Mouse (Mus musculus): ENCODE measurements at regions not wholly inside any gene's neighbourhood (a gene's known extent, or its start where the extent isn't known, plus 50 kb on each side); places are given as distances from the start of the nearest gene placed in this dataset.
A peak's percentile ranks its signal among the peaks of the same experiment; 100 is the strongest.

- peak; percentile 19 to 57 for DNase-seq
Measured at GRCm38 (mm10) chr16:93246825-93247224, 357.0 kb downstream of the Setd4 start.

GRCm38 (mm10) chr16:93245738-93246137 is 358.1 kb downstream of the Setd4 start:
- no peak for DNase-seq

- DNase-seq: no peak
Measured at GRCm38 (mm10) chr16:93238898-93239297, 365.0 kb downstream of the Setd4 start.

DNA sequence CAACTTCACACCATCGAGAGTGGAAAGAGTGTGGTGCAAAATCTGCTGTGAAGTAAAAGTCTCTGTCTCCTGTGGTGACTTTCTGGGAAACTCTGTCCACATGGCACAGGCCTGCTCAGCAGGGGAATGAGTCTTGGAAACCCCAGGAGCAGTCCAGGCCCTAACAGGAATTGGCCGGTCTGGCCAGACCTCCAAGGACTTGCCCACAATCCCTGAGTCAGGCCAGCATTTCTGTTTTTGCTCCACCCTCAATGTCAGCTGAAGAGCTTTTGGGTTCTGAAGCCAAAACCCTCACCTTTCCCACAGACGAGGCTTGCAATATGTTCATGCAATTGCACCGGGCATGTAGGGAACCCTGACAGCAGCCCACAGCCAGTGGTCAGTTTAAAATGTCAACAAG is 365.5 kb downstream of the Setd4 start:
- DNase-seq: no peak

- no peak for DNase-seq
Measured at GRCm38 (mm10) chr16:93225644-93226043, 378.2 kb downstream of the Setd4 start.

- no peak for DNase-seq
Measured at GRCm38 (mm10) chr16:93225196-93225595, 378.7 kb downstream of the Setd4 start.

- no peak for DNase-seq
Measured at GRCm38 (mm10) chr16:93219731-93220130, 384.1 kb downstream of the Setd4 start.

DNA sequence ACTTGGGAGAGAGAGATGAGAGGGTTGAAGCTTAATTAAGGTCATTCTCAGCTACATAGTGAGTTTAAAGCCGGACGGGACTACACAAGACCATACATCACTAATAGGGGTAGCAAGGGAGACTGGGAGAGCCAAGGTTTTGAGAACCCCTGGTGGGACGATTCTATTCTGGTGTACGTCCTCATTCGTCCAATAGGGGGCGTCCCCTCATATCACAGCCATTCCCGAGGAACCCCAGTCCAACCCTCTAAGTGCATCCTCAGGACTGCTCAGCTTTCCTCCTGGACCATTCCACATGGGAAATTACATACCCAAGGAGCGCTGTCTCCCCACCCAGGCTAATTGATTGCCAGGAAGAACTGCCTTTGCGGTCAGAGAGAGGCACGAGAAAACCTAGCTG is 385.5 kb downstream of the Setd4 start:
- no peak for DNase-seq

GRCm38 (mm10) chr16:93217600-93218226 is 386.1 kb downstream of the Setd4 start:
- no peak for DNase-seq

GRCm38 (mm10) chr16:93215630-93216029 is 388.2 kb downstream of the Setd4 start:
- no peak for DNase-seq

DNA sequence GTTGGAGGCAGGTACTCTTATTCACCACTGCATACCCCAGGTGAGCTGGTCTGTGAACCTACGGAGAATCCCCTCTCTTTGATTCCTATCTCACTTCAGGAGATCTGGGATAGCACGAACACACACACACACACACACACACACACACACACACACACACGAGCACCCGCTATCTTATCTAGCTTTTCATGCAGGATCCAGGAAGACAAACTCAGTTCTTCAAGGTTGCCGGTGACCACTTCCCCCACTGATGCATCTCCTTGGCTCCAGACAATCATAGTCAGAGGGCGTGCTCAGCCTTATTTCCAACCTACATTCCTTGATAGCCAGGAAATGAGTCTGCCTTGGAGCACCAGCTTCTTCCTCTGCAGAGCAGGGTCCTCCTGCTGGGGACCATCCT is 387.7 kb upstream of the Runx1 start:
- DNase-seq: no peak

DNA sequence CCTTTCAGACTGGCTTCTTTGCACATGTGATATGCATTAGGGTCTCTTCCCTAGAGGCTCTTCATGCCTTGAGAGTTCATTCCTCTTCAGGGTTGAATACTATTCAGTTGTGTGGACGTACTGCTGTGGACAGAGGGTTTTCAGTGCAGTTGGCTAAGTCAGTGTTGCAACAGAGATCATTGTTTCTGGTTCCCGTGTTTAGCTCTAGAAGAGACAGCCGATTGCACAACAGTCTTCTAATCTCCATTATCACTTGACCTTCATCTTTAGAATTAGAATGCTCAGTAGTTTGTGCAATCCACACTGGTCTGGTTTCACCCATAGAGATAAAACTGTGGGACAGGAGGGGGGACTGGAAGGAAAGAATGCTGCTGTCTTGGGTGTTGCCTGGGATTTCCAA is 381.7 kb upstream of the Runx1 start:
- no peak for DNase-seq

- no peak for DNase-seq
Measured at GRCm38 (mm10) chr16:93207217-93207616, 381.3 kb upstream of the Runx1 start.

DNA sequence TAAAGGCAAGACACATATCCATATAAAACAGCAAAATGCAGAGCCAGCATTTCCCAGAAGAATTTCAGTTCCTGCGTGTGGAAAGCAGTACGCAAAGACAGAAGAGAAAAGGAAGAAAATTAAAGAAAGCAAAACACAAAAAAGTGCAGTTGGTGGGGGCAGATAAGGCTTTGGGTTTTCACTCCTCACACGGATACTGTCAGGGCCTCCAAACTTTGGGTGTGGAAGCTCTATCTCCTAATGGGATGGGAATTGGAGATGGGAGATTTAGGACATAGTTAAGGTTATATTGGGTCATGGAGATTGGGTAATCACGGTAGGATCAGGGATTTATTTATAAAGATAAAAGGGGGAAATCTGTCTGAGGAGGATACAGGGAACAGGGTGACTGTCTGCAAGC is 380.4 kb upstream of the Runx1 start:
- no peak for DNase-seq

GRCm38 (mm10) chr16:93204601-93205000 is 378.7 kb upstream of the Runx1 start:
- DNase-seq: no peak

DNA sequence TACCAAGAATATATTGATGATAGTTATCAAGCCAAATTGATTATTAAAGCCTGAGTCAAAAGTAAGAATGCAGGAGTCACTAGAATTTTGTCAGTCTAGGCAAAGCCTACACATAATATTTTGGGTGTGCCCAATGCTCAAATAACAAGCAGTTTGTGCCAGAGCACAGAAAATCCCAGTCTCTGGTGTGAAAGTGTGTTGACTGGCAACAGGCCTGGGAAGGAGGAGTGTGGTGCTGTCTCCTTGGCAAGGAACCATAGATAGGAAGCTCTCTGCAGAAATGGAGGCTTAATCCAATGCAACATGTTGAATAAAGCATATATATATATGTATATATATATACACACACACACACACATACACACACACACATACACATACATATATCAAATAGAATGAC is 376.6 kb upstream of the Runx1 start:
- DNase-seq: no peak

DNA sequence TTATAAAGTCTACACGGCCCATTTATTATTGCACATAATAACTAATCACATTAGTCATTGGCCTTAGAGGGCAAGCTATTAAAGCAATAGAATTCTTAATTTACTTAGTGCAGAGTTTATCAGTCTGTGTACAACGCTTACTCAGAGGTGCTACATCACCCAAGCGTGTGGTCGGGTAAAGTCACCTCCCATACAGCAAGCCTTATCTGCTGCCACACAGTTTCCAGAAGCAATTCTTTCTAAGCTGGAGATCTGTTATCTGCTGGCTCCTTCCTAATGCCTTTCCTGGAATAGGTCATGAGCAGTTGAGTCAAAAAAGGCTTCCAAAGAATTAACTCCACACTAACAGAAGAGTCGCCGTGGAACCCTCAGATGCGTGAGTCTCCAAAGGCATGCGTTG is 371.4 kb upstream of the Runx1 start:
- DNase-seq: no peak

- no peak for DNase-seq
Measured at GRCm38 (mm10) chr16:93193921-93194481, 368.1 kb upstream of the Runx1 start.

DNA sequence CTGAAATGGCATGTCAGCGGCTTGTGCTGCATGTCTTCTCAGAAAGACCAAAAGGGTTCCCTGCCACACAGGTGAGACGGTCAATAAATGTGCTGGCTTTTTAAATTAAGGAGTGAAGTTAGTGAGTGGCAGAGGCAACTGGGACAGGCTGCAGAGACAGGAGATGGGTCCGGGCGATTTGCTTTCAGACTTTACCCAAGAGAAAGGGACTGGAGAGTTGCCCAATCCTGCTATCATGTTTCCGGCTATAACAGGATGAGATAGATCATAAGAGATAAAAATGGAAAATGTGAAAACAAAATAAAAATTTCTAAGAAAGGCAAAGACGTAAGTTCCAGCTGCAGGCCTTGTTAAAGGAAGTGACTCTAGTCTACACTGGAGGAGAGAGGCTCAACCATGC is 367.3 kb upstream of the Runx1 start:
- DNase-seq: no peak

DNA sequence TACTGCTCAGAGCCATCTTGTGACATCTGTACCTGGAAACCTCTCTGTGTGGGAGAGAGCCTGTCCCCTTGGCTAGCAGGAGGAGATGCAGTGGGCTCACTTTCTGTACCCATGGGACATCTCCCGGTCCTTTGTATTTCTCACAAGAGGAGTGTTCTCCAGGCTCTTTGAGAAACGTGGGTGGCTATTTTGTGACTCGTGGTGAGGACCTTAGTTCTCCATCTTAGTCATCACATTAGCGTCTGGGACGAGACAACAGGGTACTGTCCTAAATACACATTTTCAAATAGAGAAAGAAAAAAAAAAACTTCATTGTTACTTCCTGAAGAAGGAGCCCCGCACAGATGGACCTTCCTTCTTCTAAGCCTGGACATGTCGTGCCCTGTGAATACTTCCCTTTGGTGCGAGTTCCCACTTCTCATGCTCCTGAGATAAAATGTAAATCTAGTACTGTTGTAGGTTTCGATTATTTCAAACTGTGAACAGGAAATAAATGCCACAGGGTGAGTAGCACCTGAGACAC is 366.8 kb upstream of the Runx1 start:
- DNase-seq: no peak

DNA sequence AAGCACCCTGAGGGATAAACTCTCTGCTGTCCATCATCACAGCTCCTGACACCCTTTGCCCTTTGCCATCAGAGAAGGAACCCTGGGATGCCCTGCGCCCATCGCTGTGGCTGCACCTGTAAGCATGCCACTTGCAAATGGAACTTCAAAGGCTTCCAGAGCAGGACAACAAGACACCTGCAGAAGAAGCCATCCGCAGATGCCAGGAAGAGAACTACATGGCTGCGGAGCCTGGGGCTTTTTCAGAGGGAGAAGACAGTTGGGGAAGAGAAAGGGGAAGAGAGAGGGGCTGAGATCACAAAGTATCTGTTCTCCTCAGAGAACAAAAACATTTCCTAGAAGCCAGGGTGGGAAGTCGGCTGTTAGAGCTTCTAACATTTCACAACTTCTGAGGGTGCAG is 365.2 kb upstream of the Runx1 start:
- DNase-seq: no peak

- DNase-seq: no peak
Measured at GRCm38 (mm10) chr16:93190301-93190700, 364.4 kb upstream of the Runx1 start.

- DNase-seq: no peak
Measured at GRCm38 (mm10) chr16:93189875-93190274, 363.9 kb upstream of the Runx1 start.

DNA sequence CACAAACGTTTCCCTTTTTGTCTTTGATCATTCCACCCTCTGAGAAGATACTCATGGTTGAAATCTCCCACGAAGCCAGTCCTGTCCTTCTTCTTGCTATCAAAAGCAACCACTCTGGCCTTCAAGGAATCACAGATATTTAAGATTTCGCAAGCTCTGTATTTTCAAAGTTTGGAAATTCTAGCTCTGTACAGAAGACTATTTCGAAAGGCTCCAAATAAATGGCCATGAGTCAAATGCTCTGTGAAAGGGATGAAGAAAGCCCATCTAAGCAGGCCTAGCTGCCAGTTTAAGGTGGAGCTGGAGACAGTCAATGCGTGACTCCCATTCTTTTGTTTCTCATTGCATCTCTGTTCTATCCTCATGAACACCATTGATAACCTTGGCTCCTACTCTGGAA is 363.5 kb upstream of the Runx1 start:
- DNase-seq: no peak

- DNase-seq: no peak
Measured at GRCm38 (mm10) chr16:93186554-93186953, 360.6 kb upstream of the Runx1 start.

All from lung, postnatal 4 days (tissue).